Mouse (Mus musculus): ENCODE data around the gene Gm5891. TPM values are rescaled to one million over a fixed set of nuclear protein-coding genes. Genes with fewer than 3 reads are reported as not detected.
"Not testable (repeated sequence)": the region's sequence is repeated elsewhere in the genome, so short reads cannot be mapped to it uniquely, and the experiment has no call there.

Gm5891 gene
- not detected in 2 replicates for total RNA-seq (2014; rRNA removed)
- not detected in 2 replicates for polyA plus RNA-seq (2012; rRNA removed)

DNA sequence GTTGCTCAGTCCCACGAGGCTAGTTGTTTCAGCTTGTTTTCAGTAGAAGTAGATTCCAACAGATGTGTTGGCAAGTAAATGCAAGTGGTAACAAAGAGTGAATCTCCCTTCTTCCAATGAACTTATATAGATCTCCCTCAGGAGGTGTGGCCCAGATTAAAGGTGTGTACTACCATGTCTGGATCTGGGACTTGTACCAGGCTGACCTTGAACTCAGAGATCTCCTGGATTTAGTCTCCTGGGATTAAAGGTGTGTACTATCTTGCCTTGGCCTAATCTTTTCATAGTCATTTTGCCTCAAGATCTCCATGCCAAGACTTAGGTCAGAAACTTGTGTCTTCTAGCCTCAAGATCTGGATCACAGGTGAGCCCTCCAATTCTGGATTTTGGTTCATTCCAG is at the start of gene Gm5891:
Gene Gm5891 (minus strand): TSS at position 101 of the 400 bp plus-strand sequence.
- no CpG with 5 or more reads among the region's 1 CpGs for WGBS
- H3K27ac ChIP-seq (replicated peaks; ENCODE audit: insufficient read depth, low read depth, low read length); H3K36me3 ChIP-seq (ENCODE audit: control insufficient read depth, insufficient read depth, low read length); H3K4me3 ChIP-seq (ENCODE audit: insufficient read depth, low read depth, low read length); H3K79me2 ChIP-seq (ENCODE audit: control insufficient read depth, insufficient read depth, low read length); H3K27me3 ChIP-seq (ENCODE audit: control insufficient read depth, insufficient read depth, low read length); DNase-seq (ENCODE audit: extremely low read depth, low read depth, low spot score); H3K9ac ChIP-seq (ENCODE audit: low read depth, low read length); H3K4me1 ChIP-seq (ENCODE audit: control insufficient read depth, insufficient read depth, low read length): not testable (repeated sequence)

Other genes starting within 250 kb of the Gm5891 start
- gene Gm4175, start 159.8 kb downstream of the Gm5891 start, total RNA-seq (2014; rRNA removed), result not detected in 2 replicates
- not detected in 2 replicates for gene Gm4175, start 159.8 kb downstream of the Gm5891 start, polyA plus RNA-seq (2012; rRNA removed)
- not detected in 2 replicates for gene Gm4177, start 124.6 kb downstream of the Gm5891 start, total RNA-seq (2014; rRNA removed)
- gene Gm4177, start 124.6 kb downstream of the Gm5891 start, polyA plus RNA-seq (2012; rRNA removed), result not detected in 2 replicates
- not detected in 2 replicates for gene Vmn1r135, start 88.9 kb downstream of the Gm5891 start, total RNA-seq (2014; rRNA removed)
- not detected in 2 replicates for gene Vmn1r135, start 88.9 kb downstream of the Gm5891 start, polyA plus RNA-seq (2012; rRNA removed)
- gene Gm5725, start 77.0 kb downstream of the Gm5891 start, total RNA-seq (2014; rRNA removed), result not detected in 2 replicates
- gene Gm5725, start 77.0 kb downstream of the Gm5891 start, polyA plus RNA-seq (2012; rRNA removed), result not detected in 2 replicates
- gene Vmn1r137, start 73.3 kb upstream of the Gm5891 start, total RNA-seq (2014; rRNA removed), result not detected in 2 replicates
- not detected in 2 replicates for gene Vmn1r137, start 73.3 kb upstream of the Gm5891 start, polyA plus RNA-seq (2012; rRNA removed)
- not detected in 2 replicates for gene Vmn1r138, start 107.6 kb upstream of the Gm5891 start, total RNA-seq (2014; rRNA removed)
- gene Vmn1r138, start 107.6 kb upstream of the Gm5891 start, polyA plus RNA-seq (2012; rRNA removed), result not detected in 2 replicates
- gene Gm6176, start 135.0 kb upstream of the Gm5891 start, total RNA-seq (2014; rRNA removed), result not detected in 2 replicates
- gene Gm6176, start 135.0 kb upstream of the Gm5891 start, polyA plus RNA-seq (2012; rRNA removed), result not detected in 2 replicates
- gene Vmn1r139, start 147.8 kb upstream of the Gm5891 start, total RNA-seq (2014; rRNA removed), result not detected in 2 replicates
- not detected in 2 replicates for gene Vmn1r139, start 147.8 kb upstream of the Gm5891 start, polyA plus RNA-seq (2012; rRNA removed)
- gene Gm16451, start 197.0 kb upstream of the Gm5891 start, total RNA-seq (2014; rRNA removed), result not detected in 2 replicates
- not detected in 2 replicates for gene Gm16451, start 197.0 kb upstream of the Gm5891 start, polyA plus RNA-seq (2012; rRNA removed)
- gene Gm10666, start 213.4 kb upstream of the Gm5891 start, total RNA-seq (2014; rRNA removed), result not detected in 2 replicates
- not detected in 2 replicates for gene Gm10666, start 213.4 kb upstream of the Gm5891 start, polyA plus RNA-seq (2012; rRNA removed)
- not detected in 2 replicates for gene Vmn1r142, start 242.7 kb upstream of the Gm5891 start, total RNA-seq (2014; rRNA removed)
- gene Vmn1r142, start 242.7 kb upstream of the Gm5891 start, polyA plus RNA-seq (2012; rRNA removed), result not detected in 2 replicates